Mouse (Mus musculus): ENCODE data around the gene Kng2. TPM values are rescaled to one million over a fixed set of nuclear protein-coding genes. Genes with fewer than 3 reads are reported as not detected.

The Kng2 gene
- 0.04 TPM in 1 of 2 replicates, not detected in the other for polyA plus RNA-seq (2012; rRNA removed)

DNA sequence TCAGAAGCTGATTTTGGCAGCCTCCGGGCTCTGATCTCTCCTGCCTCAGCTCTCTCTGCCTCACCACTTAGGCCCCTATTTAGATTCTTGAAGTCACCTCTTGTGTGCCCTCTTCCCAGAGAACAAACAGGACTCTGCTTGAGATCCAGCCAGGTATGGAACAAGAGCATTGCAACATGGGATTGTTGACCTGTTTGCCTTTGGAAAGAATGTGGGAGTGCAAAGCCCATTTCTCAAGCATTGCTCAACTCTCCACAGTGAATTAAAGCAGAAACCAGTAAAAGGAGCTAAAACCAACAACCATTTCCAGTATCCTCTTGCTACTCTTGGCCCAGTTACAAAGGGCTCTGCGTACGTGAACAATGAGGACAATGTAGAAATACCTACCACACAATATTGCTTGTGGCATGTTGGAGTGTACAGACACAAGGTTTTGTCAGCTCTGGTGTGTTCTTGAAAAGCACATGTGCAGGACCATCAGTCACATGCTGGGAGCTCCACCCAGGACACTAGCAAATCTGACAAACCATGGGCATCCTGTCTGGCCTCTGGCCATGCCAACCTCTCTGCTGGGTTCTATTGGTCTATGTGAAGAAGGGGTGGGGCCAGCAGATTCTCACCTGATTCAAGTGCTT is at the start of gene Kng2:
Gene Kng2, minus strand, starts transcription at position 517 of the 635 bp plus-strand sequence.

DNA sequence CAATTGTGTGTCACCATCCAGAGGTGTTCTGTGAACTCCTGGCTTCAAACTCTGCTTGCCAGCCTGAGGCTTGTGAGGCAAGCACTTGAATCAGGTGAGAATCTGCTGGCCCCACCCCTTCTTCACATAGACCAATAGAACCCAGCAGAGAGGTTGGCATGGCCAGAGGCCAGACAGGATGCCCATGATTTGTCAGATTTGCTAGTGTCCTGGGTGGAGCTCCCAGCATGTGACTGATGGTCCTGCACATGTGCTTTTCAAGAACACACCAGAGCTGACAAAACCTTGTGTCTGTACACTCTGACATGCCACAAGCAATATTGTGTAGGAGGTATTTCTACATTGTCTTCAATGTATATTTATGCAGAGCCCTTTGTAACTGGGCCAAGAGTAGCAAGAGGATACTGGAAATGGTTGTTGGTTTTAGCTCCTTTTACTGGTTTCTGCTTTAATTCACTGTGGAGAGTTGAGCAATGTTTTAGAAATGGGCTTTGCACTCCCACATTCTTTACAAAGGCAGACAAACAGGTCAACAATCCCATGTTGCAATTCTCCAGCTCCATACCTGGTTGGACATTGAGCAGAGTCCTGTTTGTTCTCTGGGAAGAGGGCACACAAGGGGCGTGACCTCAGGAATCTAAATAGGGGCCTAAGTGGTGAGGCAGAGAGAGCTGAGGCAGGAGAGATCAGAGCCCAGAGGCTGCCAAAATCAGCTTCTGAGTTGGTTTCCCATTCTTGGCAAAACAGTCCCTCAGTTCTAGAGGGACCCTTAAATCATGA is 28.6 kb upstream of the Kng2 start, which contains the start of gene Kng1:
Gene Kng1, plus strand, starts transcription at position 198 of the 780 bp plus-strand sequence.

DNA sequence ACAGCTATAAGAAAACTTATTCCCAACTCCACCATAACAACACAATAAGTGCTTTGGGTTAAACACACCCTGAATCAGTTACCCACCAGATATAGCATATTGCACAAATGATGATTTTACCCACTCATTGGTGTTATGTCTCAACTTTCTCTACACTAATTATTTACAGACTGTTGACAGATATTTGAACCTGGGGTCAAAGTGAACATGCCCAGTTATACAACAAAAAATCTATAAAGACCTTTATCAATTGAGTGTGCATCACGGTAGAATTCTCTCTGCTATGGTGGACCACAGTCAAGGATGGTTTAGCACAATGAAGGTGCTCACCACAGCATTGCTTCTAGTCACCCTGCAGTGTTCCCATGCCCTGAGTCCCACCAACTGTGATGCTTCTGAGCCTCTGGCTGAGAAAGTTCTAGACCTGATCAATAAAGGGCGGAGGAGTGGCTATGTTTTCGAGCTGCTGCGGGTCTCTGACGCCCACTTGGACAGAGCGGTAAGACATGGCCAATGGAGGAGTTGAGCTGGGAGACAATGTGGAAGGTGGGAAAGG is 78.4 kb downstream of the Kng2 start, which contains the start of gene Hrg:
Gene Hrg, plus strand, starts transcription at position 233 of the 556 bp plus-strand sequence.

Other genes with a start within 250 kb of the Kng2 start
- not detected in 2 replicates for gene Crygs, start 217.9 kb downstream of the Kng2 start, polyA plus RNA-seq (2012; rRNA removed)
- gene Tbccd1, start 171.8 kb downstream of the Kng2 start, polyA plus RNA-seq (2012; rRNA removed), result 2.0 and 3.2 TPM in 2 replicates
- gene Dnajb11, start 171.6 kb downstream of the Kng2 start, polyA plus RNA-seq (2012; rRNA removed), result 7.0 and 12.0 TPM in 2 replicates
- gene Ahsg, start 138.2 kb downstream of the Kng2 start, polyA plus RNA-seq (2012; rRNA removed), result 1.8 and 2.2 TPM in 2 replicates
- gene Fetub, start 111.1 kb downstream of the Kng2 start, polyA plus RNA-seq (2012; rRNA removed), result 13.9 and 27.8 TPM in 2 replicates
- not detected in 2 replicates for gene Hrg, start 78.4 kb downstream of the Kng2 start, polyA plus RNA-seq (2012; rRNA removed)
- not detected in 2 replicates for gene Kng1, start 28.4 kb upstream of the Kng2 start, polyA plus RNA-seq (2012; rRNA removed)
- gene Eif4a2, start 78.0 kb upstream of the Kng2 start, polyA plus RNA-seq (2012; rRNA removed), result 7.3 and 11.4 TPM in 2 replicates
- not detected in 2 replicates for gene Rfc4, start 98.3 kb upstream of the Kng2 start, polyA plus RNA-seq (2012; rRNA removed)
- gene Adipoq, start 117.1 kb upstream of the Kng2 start, polyA plus RNA-seq (2012; rRNA removed), result 5.9 and 6.5 TPM in 2 replicates
- 1.4 and 3.0 TPM in 2 replicates for gene St6gal1, start 195.3 kb upstream of the Kng2 start, polyA plus RNA-seq (2012; rRNA removed)